Mouse (Mus musculus) frontal cortex, adult 2 months (tissue): Measurements from ENCODE around the gene P3h3. TPM values are rescaled to one million over a fixed set of nuclear protein-coding genes. Genes with fewer than 3 reads are reported as not detected.
"Not testable (repeated sequence)": the region's sequence is repeated elsewhere in the genome, so short reads cannot be mapped to it uniquely, and the experiment has no call there.

ENCODE experiments used
- DNase-seq, 2 experiments: peaks; one replicate each; pipeline ENCODE4 v3.0.0; 2022; ENCODE audit warnings: low spot score in 1 of 2; ENCODE audit errors: extremely low spot score in 1 of 2
- polyA plus RNA-seq: library from polyadenylated mRNA; depleted of rRNA; stranded (reverse); fragments of >200 nt; gene quantifications from 2 replicates; pipeline ENCODE4 v1.2.3, GENCODE M21; 2012

Gene P3h3
- polyA plus RNA-seq, 1 experiment = 83.2 TPM

GRCm38 (mm10) chr6:124811403-124811665 lies 46.2 kb downstream of the P3h3 start:
- DNase-seq = no peak

DNA sequence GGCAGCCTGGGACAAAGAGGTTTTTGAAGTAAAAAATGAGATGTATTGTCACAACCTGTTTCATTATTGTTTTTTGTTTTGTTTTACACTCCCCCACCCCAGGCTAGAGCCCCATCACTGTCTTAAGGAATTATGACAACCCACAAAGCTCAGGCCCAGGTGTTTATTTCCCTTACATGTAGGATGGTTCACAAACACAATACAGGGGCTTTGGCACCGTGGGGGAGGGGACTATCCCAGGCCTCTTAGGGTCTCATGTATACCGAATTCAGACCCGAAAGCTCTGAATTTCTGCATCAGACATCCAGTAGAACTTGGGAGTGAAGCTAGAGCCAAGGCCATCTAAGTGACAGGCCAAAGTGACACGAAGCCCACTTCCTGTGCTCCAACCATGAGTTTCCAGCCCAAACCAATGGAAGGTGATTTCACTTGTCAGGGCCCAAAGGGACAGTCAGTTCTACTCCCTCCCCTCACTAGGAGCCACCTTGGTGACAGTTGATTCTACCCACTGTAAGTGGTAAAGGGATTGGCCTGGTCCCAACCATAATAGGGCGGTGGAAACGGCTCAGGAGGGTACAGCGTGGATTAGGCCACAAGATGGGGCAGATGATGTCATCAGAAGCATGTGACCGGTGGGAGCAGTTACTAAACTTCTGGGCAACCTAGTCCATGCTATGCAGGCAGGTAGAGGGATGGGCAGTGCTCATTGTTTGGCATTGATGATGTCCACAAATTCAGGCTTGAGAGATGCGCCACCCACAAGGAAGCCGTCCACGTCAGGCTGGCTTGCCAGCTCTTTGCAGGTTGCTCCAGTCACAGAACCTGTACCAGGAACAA lies 46.8 kb downstream of the P3h3 start:
- DNase-seq = not testable (repeated sequence)

GRCm38 (mm10) chr6:124809775-124810538 lies 47.6 kb downstream of the P3h3 start:
- no peak for DNase-seq

DNA sequence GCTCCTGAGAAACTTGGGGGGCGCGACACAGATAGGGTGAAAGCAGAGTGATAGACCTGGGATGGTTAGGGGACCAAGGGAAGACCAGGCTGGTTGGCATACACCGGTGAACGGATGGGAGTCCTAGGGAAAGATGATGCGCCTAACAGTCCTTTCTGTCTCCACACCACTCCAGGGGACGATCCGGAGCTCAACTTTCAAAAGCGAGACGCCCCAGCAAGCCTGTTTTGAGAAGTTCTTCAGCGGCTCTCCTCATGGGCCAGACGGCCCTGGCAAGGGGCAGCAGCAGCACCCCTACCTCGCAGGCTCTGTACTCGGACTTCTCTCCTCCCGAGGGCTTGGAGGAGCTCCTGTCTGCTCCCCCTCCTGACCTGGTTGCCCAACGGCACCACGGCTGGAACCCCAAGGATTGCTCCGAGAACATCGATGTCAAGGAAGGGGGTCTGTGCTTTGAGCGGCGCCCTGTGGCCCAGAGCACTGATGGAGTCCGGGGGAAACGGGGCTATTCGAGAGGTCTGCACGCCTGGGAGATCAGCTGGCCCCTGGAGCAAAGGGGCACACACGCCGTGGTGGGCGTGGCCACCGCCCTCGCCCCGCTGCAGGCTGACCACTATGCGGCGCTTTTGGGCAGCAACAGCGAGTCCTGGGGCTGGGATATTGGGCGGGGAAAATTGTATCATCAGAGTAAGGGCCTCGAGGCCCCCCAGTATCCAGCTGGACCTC lies 48.3 kb downstream of the P3h3 start:
- DNase-seq = peak in 1 of 2 experiments; percentile 69

GRCm38 (mm10) chr6:124808358-124809012 lies 49.1 kb downstream of the P3h3 start, which contains the start of gene Spsb2:
Gene Spsb2, plus strand, starts transcription at chr6:124808661.
- DNase-seq = no peak

DNA sequence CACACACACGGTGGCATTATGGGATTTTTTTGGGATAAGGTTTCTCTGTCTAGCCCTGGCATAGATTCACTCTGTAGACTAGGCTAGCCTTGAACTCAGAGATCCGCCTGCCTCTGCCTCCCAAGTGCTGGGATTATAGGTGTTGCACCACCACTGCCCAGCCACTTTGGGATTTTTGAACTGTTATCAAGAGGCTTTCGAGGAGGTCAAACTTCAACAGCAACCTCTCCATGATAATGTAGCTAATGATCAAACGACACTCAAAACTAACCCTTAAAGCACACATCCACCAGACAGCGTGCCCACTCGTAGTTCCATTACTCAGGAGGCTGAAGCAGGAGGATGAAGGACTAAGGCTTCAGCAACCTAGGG lies 49.6 kb downstream of the P3h3 start:
- DNase-seq = no peak

- DNase-seq = peak in 1 of 2 experiments; percentile 74
These were observed 50.2 kb downstream of the P3h3 start for GRCm38 (mm10) chr6:124807366-124807765.

- no peak for DNase-seq
These were observed 51.0 kb downstream of the P3h3 start for GRCm38 (mm10) chr6:124806446-124807140.

- peak; percentile 94 to 98 for DNase-seq
These were observed 51.9 kb downstream of the P3h3 start for GRCm38 (mm10) chr6:124805341-124806321.

- no peak for DNase-seq
These were observed 53.2 kb downstream of the P3h3 start for GRCm38 (mm10) chr6:124804341-124804740.

DNA sequence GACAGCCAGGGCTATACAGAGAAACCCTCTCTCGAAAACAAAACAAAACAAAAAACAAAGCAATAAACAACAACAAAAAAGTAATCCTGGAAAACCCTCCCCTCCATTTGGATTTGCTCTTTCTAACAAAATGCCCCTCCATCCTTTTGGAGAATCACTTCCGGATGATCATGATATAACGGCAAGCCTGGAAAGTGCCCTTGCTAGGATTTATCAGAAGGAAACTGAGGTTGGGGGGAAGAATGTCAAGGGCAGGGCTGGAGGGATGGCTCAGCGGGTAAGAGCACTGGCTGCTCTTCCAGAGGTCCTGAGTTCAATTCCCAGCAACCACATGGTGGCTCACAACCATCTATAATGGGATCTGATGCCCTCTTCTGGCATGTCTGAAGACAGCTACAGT lies 53.9 kb downstream of the P3h3 start:
- not testable (repeated sequence) for DNase-seq

GRCm38 (mm10) chr6:124803061-124803460 lies 54.5 kb downstream of the P3h3 start:
- no peak for DNase-seq

- DNase-seq = not testable (repeated sequence)
These were observed 55.2 kb downstream of the P3h3 start for GRCm38 (mm10) chr6:124802400-124802799.

GRCm38 (mm10) chr6:124796200-124796599 lies 61.4 kb downstream of the P3h3 start:
- no peak for DNase-seq

- no peak for DNase-seq
These were observed 61.8 kb downstream of the P3h3 start for GRCm38 (mm10) chr6:124795781-124796180.

GRCm38 (mm10) chr6:124791911-124792310 lies 65.6 kb downstream of the P3h3 start:
- no peak for DNase-seq
